Mouse (Mus musculus) ES-Bruce4 (cell line): Measurements from ENCODE around the gene Lin7c.

ENCODE experiments used
- CTCF ChIP-seq: IDR thresholded peaks from one replicate; pipeline ENCODE4 v1.8.1; 2011; ENCODE audit warnings: low read depth, low read length
- EP300 ChIP-seq: IDR thresholded peaks from 2 replicates; pipeline ENCODE4 v1.6.1; 2011; ENCODE audit warnings: low read depth, low read length; ENCODE audit not compliant: insufficient read depth

DNA sequence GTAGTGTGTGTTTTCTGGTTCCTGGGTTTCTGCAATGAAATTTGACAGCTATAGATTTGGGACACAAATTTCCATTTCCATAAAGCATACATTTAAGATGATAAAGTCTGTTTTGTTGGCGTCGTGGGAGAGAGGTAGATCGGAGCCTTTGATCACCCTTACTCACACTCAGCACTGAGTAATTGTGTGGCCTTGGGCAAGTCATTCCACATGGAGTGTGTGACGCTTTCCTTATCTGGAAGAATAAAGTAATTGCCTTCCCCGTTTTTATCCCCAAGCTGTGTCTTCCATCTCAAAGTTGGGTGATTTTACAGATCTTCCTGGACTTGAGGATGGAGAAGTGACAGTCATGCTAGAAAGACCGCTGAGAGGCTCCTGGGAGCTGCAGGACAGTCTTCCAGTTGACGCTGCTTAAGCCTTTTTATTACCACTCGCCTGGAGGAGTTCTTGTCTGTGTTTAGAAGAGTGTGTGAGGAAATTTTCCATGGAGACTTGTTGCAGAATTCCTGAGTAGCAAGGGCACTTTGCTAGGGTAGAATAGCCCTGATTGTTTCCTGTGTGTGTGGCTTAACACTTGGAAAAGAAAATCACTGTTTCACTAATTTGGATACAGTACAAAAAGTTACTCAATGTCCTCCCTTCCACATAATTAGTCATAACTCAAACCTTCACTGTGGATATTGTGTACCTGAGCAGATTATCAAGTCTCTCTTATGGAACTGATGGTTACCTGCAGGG lies 30.8 kb downstream of the Lin7c start:
- TF ChIP-seq CTCF: no peak
- TF ChIP-seq EP300: no peak
